Mouse (Mus musculus) Patski (cell line): ENCODE results near the gene Utrn. TPM values are rescaled to one million over a fixed set of nuclear protein-coding genes. Genes with fewer than 3 reads are reported as not detected.

Source experiments
- ATAC-seq: fragments of 100-300 bp; one replicate; pipeline ENCODE4 v1.8.0; 2021
- CTCF ChIA-PET: fragments of 350-600 bp; sonication (Branson Sonifier 250); formaldehyde crosslinking; loops from one replicate; lab custom pipeline; 2022; ENCODE audit warnings: inconsistent platforms; lab: Charles Lee
- POLR2A ChIA-PET: fragments of 350-600 bp; sonication (Branson Sonifier 250); formaldehyde crosslinking; loops from one replicate; lab custom pipeline; 2022; ENCODE audit warnings: antibody characterized with exemption, inconsistent platforms; lab: Charles Lee
- DNase-seq: peaks from one replicate; pipeline ENCODE4 v3.0.0-alpha.2; 2011; ENCODE audit warnings: low read depth, low spot score
- H3K27me3 ChIP-seq: fragments of 371-371 bp; one replicate; pipeline ENCODE4 v1.5.1; 2021
- CTCF ChIP-seq: fragments of 100-300 bp; IDR thresholded peaks from one replicate; pipeline ENCODE4 v1.5.1; 2021
- in situ Hi-C: fragments of 300-500 bp; cut with MboI; formaldehyde crosslinking; loops from 3 replicates; pipeline ENCODE4 v1.11.1; 2018; ENCODE audit warnings: low pct_unique_long_range_greater_than_20kb, mixed read lengths
- polyA plus RNA-seq: library from polyadenylated mRNA; unstranded; gene quantifications from one replicate; pipeline ENCODE4 v1.2.3, GENCODE M21; 2021

Utrn gene
- polyA plus RNA-seq, 1 experiment from 2014 or later, result 40.9 TPM

- DNase-seq (no peak), ATAC-seq (no peak)
- H3K27me3 ChIP-seq, result no peaks in the 10 kb centered on the region
- CTCF ChIA-PET, result interaction anchor here (1.3 kb wide), 1 partner anchor 11 kb away, joined by 4 read pairs; no protein-coding TSS in a partner anchor
- no peak for TF ChIP-seq CTCF
- in situ Hi-C loops, result no loop called here
- POLR2A ChIA-PET, result interaction anchor here (0.5 kb wide), 1 partner anchor 11 kb away, joined by 9 read pairs; no protein-coding TSS in a partner anchor
Observed at GRCm38 (mm10) chr10:12899901-12900300, 30.7 kb upstream of the Utrn start.

GRCm38 (mm10) chr10:12893339-12893738 lies 24.2 kb upstream of the Utrn start:
- DNase-seq, result no peak
- TF ChIP-seq CTCF, result no peak
- ATAC-seq, result peak; percentile 21
- ChIA-PET POLR2A (no interaction called here), CTCF (interaction anchor here (1.3 kb wide), 1 partner anchor 18 kb away, joined by 3 read pairs; no protein-coding TSS in a partner anchor)
- H3K27me3 ChIP-seq, result no peaks in the 10 kb centered on the region
- in situ Hi-C loops, result no loop called here

GRCm38 (mm10) chr10:12888373-12888772 lies 19.2 kb upstream of the Utrn start:
- no peak for TF ChIP-seq CTCF

GRCm38 (mm10) chr10:12887792-12888191 lies 18.6 kb upstream of the Utrn start:
- POLR2A ChIA-PET, result no interaction called here
- TF ChIP-seq CTCF, result no peak
- H3K27me3 ChIP-seq, result no peaks in the 10 kb centered on the region
- in situ Hi-C loops, result no loop called here
- CTCF ChIA-PET, result no interaction called here
- DNase-seq (no peak), ATAC-seq (no peak)

More at GRCm38 (mm10) chr10:12888373-12888772, 19.2 kb upstream of the Utrn start:
- DNase-seq (no peak), ATAC-seq (peak; percentile 42)
- CTCF ChIA-PET, result no interaction called here
- POLR2A ChIA-PET, result no interaction called here
- H3K27me3 ChIP-seq, result no peaks in the 10 kb centered on the region
- in situ Hi-C loops, result no loop called here

- no peak for TF ChIP-seq CTCF
- in situ Hi-C loops, result no loop called here
- DNase-seq (peak; percentile 51), ATAC-seq (peak; percentile 71)
- H3K27me3 ChIP-seq, result no peaks in the 10 kb centered on the region
- POLR2A ChIA-PET, result no interaction called here
- CTCF ChIA-PET, result interaction anchor here (1.1 to 2.3 kb wide), 3 partner anchors 10 to 36 kb away, joined by 3 to 4 read pairs (median 4); no protein-coding TSS in a partner anchor
Observed at GRCm38 (mm10) chr10:12884308-12884948, 15.3 kb upstream of the Utrn start.

- ATAC-seq (peak; percentile 42), DNase-seq (no peak)
- TF ChIP-seq CTCF, result no peak
- ChIA-PET POLR2A (interaction anchor here (1.6 kb wide), 1 partner anchor 13 kb away, joined by 5 read pairs; the partner anchor contains the start of gene Utrn), CTCF (no interaction called here)
- in situ Hi-C loops, result no loop called here
- no peaks in the 10 kb centered on the region for H3K27me3 ChIP-seq
Observed at GRCm38 (mm10) chr10:12881911-12882310, 12.7 kb upstream of the Utrn start.

- no peak for TF ChIP-seq CTCF
- no peaks in the 10 kb centered on the region for H3K27me3 ChIP-seq
- DNase-seq (no peak), ATAC-seq (no peak)
- ChIA-PET POLR2A (interaction anchor here (0.6 kb wide), 1 partner anchor 73 kb away, joined by 4 read pairs; no protein-coding TSS in a partner anchor), CTCF (no interaction called here)
- in situ Hi-C loops, result no loop called here
Observed at GRCm38 (mm10) chr10:12879313-12879695, 10.1 kb upstream of the Utrn start.

GRCm38 (mm10) chr10:12878661-12879312 lies 9.6 kb upstream of the Utrn start:
- POLR2A ChIA-PET, result no interaction called here
- peak; percentile 73 for DNase-seq
- no peaks in the 10 kb centered on the region for H3K27me3 ChIP-seq
- CTCF ChIA-PET, result no interaction called here
- ATAC-seq, result peak; percentile 73
- TF ChIP-seq CTCF, result no peak
- in situ Hi-C loops, result no loop called here

- H3K27me3 ChIP-seq, result no peaks in the 10 kb centered on the region
- ChIA-PET POLR2A (interaction anchor here (0.7 kb wide), 1 partner anchor 18 kb away, joined by 3 read pairs; no protein-coding TSS in a partner anchor), CTCF (no interaction called here)
- no peak for TF ChIP-seq CTCF
- ATAC-seq (no peak), DNase-seq (no peak)
- in situ Hi-C loops, result no loop called here
Observed at GRCm38 (mm10) chr10:12876426-12876825, 7.3 kb upstream of the Utrn start.

- ChIA-PET POLR2A (no interaction called here), CTCF (interaction anchor here (1.0 to 1.4 kb wide), 2 partner anchors 10 to 18 kb away, joined by 3 to 4 read pairs; no protein-coding TSS in a partner anchor)
- TF ChIP-seq CTCF, result no peak
- ATAC-seq (no peak), DNase-seq (no peak)
- in situ Hi-C loops, result no loop called here
- no peaks in the 10 kb centered on the region for H3K27me3 ChIP-seq
Observed at GRCm38 (mm10) chr10:12875410-12875809, 6.2 kb upstream of the Utrn start.
